In genomic region chr6:15882288-15882903, GRCm38 (mm10) we compare ENCODE assay signal across 25 mouse cellular contexts.
"Had no signal": no experiment of that assay in that cellular context is flagged by ENCODE, and none has a peak within 500 bp of the region (broad histone marks: within the 10 kb centered on the region; RNA-seq: fewer than 3 reads in every experiment).

No protein-coding gene starts in this region.

- H3K27ac ChIP-seq: heart, embryonic 13.5 days; heart, embryonic 15.5 days; hindbrain, embryonic 13.5 days; hindbrain, embryonic 15.5 days; hindbrain, postnatal 0 days; kidney, embryonic 15.5 days; kidney, postnatal 0 days; limb, embryonic 13.5 days; limb, embryonic 15.5 days; liver, embryonic 12.5 days; liver, embryonic 14.5 days had no signal

- H3K4me3 ChIP-seq: heart, embryonic 13.5 days; heart, embryonic 15.5 days; hindbrain, embryonic 13.5 days; hindbrain, embryonic 15.5 days; kidney, embryonic 15.5 days; limb, embryonic 13.5 days; limb, embryonic 15.5 days; liver, embryonic 12.5 days had no signal

- H3K36me3 ChIP-seq: heart, embryonic 13.5 days; heart, embryonic 15.5 days; hindbrain, embryonic 13.5 days; hindbrain, embryonic 15.5 days; kidney, embryonic 15.5 days; limb, embryonic 13.5 days; limb, embryonic 15.5 days; liver, embryonic 12.5 days had no signal

- H3K4me1 ChIP-seq: heart, embryonic 13.5 days; heart, embryonic 15.5 days; hindbrain, embryonic 13.5 days; hindbrain, embryonic 15.5 days; kidney, embryonic 15.5 days; limb, embryonic 13.5 days; limb, embryonic 15.5 days; liver, embryonic 12.5 days had no signal

- ATAC-seq: hindbrain, postnatal 0 days; liver, embryonic 12.5 days had no signal

- H3K4me2 ChIP-seq: heart, embryonic 11.5 days; heart, embryonic 13.5 days; heart, embryonic 15.5 days; hindbrain, embryonic 13.5 days; hindbrain, embryonic 15.5 days; kidney, embryonic 15.5 days; limb, embryonic 13.5 days; limb, embryonic 15.5 days; liver, embryonic 12.5 days had no signal

- H3K27me3 ChIP-seq: heart, embryonic 13.5 days; heart, embryonic 15.5 days; hindbrain, embryonic 13.5 days; hindbrain, embryonic 15.5 days; kidney, embryonic 15.5 days; limb, embryonic 13.5 days; limb, embryonic 15.5 days; liver, embryonic 12.5 days had no signal

- H3K9me3 ChIP-seq: heart, embryonic 13.5 days; heart, embryonic 15.5 days; hindbrain, embryonic 13.5 days; hindbrain, embryonic 15.5 days; kidney, embryonic 15.5 days; limb, embryonic 13.5 days; limb, embryonic 15.5 days; liver, embryonic 12.5 days had no signal

- DNase-seq: gastrocnemius, postnatal 14 days; gastrocnemius, postnatal 36 days; heart, adult 11 months; heart, postnatal 14 days; heart, postnatal 36 days; kidney, adult 11 months; kidney, adult 2 months; kidney, adult 9 months; kidney, postnatal 14 days; kidney, postnatal 36 days; layer of hippocampus, adult 9-11 months; layer of hippocampus, postnatal 36 days; left cerebral cortex, postnatal 4 days had no signal

- H3K9ac ChIP-seq: heart, embryonic 13.5 days; heart, embryonic 15.5 days; hindbrain, embryonic 13.5 days; hindbrain, embryonic 15.5 days; kidney, embryonic 15.5 days; limb, embryonic 13.5 days; limb, embryonic 15.5 days; liver, embryonic 12.5 days; liver, embryonic 14.5 days had no signal
